Mouse (Mus musculus) cerebellum, adult 9-11 months (tissue): ENCODE data around the gene Cetn2.

Experiments
- DNase-seq: peaks from one replicate; pipeline ENCODE4 v3.0.0; 2022

Cetn2 gene

DNA sequence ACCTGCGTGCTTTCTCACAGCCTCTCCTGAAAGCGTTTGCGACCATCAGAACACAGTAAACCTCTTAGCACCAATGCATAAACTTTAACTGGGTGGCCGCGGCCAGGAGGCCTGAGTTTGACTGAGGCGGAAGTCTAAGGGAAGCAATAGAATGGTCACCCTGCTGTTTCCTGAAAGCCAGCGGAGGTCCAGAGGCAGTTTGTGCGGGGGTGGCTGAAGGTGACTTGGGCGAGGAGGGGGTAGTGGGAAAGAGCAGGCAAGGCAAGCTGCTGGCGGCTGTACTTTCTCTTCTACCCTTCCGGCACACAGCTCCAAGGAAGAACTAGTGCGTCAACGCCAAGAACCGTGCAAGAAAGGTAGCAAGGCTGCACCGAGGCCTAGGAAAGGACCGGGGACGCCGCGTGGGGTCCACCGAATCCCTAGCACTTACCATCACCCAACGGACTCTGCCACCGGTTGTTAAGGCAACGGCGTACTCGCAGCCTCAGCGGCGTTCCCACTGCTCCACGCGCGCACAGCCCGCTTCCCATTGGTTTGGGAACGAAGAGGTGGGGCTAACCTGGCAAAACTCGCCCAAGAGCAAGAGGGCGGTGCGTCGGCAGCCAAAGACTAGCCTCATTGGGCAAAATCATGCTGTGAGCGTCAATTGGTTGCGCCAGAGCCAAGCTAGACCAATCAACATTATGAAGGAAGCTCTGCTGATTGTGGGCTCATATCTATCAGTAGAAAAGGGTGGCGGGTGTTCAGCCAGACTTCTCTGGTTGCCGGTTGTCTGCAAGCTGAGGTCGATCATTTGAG, at the start of gene Cetn2, which contains the start of gene Nsdhl:
Gene Cetn2, minus strand, starts transcription at position 528 of the 798 bp plus-strand sequence.
Gene Nsdhl, plus strand, starts transcription at position 674 of the 798 bp plus-strand sequence.
- DNase-seq: peak; percentile 90

DNA sequence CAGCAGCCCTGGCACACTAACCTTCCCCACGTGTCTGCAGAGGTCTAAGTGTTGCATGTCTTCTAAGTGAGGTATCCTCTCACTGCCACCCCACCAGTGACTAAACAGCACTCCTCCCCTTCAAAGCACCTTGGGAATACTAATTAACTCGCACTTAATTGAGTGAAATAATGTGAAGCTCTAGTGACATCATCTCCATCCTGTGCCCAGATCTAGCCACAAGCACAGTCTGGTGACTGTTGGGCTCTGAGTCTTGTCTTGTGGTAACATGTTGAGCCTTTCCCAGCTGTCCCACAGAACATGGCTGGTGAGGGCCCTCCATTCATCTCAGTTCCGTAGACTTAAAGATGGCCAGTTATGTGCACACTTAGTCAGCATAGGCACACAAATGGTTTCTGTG, 44.5 kb upstream of the Cetn2 start:
- no peak for DNase-seq

DNA sequence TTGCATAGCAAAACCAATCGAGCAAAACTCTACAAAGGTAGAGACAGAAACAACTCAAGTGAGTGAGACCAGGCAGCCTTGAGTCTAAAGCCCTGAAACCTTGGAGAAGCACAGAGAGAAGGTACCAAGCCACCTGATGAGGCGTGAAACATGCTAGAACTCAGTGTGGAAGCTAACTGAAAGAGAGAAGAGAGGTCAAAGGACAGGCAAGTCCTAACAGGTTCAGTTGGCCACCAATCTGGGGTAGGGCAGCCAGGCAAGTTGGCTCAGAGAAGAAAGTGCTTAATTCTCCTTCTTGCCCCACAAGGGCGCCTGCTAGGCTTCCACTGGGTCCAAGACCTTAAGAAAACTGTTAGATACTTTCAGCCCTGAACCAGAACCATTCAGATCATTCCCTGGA, 43.3 kb upstream of the Cetn2 start:
- no peak for DNase-seq

DNA sequence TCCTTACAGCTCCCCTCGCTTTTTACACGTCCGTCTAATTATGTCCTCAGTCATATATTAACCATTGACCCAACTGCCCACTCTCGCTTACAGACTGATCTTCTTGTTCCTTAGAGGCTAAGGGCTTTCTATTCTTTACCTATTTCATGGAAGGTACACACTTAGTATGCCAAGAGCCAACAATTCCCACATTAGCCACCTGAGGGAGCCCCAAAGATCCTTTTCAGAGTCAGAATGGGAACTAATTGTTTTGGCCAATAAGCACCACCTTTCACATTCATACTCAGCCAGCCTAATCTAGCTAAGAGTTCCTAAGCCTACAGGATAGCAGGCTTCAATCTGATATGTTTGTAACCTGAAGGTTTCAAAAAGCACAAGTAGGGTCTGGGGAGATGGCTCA, 42.2 kb upstream of the Cetn2 start:
- no peak for DNase-seq

DNA sequence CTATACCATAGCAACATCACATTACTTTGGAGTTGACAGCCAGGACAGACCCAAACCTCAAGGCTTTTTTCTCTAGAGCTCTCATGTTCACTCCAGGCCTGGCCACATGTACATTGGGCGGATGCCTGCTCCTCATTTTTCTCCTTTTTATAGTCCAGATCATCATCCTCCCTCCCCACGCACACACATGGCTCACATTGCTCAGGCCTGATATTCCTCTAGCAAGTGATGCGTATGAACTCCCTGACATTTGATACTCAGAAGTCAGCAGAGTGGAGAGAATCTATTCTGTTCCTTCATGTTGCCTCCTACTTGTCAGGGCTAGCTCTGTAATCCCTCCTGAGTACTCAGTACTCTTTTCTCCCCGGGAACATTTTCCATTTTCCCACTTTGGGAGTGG, 38.3 kb upstream of the Cetn2 start:
- no peak for DNase-seq

DNA sequence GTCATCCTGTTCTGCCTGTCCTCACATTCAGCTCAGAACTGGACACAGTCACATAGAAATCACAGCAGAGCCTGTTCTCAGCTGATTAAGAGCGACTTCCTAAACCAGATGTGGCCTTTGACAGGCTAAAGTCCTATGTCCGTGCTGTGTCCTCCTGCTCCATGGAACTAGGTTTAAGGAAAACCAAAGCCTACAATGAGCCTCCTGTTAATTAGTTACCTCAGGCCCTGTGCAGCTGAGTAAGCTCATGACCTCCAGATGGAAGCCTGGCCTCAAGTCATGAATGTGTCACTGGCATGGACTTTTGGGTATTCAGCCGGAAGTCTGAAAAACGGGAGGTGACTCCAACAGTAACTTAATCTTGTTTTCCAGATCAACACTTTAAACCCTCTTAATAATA, 35.3 kb upstream of the Cetn2 start:
- DNase-seq: no peak

DNA sequence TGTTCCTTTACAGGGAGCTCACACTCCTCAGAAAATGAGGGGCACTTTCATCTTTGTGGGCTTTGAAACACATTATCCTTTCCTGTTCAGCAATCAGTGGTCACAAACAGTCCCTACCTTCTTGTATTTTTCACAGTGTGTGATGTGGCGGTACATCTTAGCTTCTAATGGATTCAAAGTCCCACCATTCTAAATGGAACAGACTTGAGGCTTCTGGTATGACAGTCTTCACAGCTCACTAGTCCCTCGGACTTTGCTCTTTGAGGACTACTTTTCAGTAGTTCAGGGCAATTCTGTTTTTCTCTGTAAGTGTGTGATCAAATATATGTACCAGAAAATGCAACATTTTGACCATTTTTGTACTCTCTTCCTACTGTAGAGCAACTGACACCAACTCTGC, 3.2 kb upstream of the Cetn2 start:
- no peak for DNase-seq

DNA sequence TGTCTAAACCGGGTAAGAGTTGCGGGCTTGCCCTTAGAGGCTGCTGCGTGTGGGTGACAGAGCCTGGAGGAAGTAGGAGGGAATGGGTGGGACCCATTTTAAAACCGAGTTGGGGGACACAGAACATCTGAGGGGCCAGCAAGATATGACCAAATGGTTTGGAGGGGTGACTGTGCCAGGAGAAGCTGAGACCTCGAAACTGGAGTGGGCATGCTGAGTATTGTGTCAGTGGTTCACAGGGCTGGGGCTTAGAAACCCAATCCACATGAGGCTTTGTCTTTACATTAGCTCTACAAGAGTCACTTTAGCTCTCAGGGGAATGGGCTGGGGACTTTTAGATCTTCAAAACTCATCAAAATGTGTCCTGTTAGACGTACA, 460 bp upstream of the Cetn2 start:
- DNase-seq: no peak

DNA sequence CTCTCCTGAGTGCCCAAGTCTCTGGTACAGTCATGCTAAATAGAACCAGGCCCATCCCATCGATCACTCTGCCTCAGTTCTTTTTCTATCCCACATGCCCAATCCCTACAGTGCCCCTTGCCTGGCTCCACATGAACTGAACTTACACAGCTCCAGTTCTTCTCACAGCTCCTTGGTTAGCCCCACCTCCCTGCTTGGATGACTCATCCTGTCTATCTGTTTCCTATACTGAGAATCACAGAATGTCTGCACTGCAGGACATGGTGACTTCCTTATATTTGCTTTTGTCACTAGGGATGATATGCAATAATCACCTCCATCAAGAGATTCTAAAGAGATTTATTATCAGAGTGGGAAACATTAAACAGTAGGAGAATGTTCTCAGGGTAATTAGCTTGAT, 6.6 kb downstream of the Cetn2 start:
- DNase-seq: no peak

DNA sequence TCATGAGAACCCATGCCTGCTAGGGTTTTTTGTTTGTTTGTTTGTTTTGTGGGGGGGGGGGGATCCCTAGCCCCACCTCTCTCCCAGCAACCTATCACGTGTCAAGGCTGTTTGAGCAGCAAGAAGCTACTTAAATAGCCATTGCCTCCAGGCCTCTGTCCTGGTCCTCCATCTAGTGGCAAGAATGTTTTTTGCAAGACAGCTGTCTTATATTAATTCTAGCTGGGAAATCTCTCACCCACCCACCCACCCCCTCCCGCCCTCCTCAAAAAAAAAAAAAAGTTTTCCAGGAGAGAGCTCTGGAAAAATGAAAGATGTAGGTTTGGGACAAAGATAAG, 9.8 kb downstream of the Cetn2 start:
- DNase-seq: no peak

DNA sequence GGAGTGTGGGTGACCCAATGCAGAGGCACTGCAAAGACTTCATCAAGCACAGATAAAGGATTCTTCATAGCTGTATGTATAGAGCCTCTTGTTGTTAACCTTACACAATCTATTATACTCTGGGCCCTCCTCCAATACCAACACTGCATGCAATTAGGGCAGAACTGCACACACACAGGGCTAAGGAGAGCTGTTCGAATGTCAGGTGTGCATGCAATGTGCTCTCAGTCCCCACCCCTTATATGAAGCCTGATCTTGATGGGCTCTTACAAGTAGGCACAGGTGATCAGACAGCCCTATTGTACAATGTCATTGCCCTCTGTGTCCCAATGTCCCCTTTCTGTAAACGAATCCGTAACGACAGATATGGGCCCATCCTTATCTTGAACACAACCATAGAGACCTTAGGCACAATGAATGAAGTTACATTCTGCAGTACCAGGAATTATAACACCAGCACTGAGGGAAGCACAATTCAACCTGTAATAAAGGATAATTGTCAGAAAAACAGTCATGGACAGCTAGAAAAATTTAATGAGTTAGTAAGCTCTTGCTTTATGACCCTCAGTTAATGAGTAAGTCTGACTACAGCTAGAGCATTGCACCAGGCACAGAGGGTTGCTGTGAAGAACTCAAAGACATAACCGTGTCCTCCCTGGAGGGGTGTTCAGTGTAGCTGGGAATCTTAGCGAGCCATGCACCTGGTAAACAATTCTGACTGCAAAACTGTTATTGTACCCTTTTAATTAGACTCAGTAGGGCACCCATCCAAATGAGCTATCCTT, 10.4 kb downstream of the Cetn2 start:
- no peak for DNase-seq

DNA sequence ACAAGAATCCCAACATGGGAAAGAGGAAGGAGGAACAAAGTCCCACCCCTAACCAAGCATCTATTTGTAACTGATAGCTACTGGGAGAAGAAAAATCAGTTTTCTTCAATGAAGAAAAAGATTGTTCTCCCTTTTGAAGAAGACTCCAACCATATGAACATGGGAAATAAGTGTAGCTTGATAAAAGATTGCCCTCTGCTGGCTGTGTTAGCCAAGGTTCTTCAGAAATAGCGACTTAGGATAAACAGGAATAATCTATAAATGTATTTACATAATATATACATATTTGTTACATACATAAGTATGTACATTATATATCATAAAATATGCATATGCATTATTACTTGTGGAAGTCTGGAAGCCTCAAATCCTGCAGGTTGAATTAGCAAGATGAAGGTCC, 15.7 kb downstream of the Cetn2 start:
- no peak for DNase-seq

DNA sequence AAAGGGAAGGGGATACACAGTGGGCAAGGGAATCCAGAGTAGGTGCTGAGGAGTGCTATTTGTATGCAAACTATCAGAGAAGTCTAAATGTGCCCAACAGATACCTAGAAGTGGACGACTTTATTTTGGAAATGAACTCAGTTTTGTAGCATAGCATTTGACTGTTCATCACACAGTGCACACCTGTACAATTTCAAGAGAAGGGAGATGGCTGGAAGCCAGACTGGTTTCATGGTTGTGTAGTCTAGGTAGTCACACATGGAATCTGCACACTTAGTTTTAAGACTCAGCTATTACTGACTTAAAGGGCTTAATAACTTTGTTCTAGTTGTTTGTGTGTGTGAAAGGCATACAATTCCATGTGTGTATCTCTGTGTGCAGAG, 22.2 kb downstream of the Cetn2 start:
- DNase-seq: no peak

DNA sequence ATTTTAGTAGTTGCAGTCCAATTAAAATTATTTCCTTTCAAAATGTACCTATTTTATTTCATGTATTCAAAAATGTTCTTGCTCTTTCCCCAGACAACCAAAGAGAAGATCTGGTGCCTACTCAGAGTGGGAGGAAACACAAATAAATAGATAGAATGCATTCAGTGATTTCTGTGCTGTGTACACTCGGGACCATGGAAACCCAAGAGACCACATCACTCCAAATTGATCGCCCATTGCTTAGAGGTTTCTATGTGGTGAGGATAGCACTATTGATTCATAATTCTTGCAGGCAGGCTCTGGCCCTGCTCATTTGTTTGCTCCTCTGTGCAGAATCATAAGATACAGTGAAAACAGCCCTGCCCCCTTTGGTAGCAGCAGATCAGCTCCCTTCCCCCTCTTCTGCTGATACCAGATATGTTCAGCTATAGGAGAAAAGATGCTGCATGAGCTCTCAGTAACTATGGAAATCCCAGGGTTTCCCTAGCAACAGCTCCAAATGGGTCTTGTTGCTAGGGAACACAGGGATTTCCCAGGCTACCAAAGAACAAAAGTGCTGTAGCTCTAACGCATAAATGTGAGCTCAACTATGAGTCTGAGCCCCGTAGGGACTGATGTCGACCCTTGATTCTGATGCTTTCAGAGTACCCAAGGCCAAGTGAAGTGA, 22.7 kb downstream of the Cetn2 start:
- DNase-seq: no peak
